Mouse (Mus musculus) heart, adult 2 months (tissue): ENCODE measurements at regions not wholly inside any gene's neighbourhood (a gene's known extent, or its start where the extent isn't known, plus 50 kb on each side); places are given as distances from the start of the nearest gene placed in this dataset.

Source experiments
- CTCF ChIP-seq: fragments of 200-600 bp; IDR thresholded peaks from 2 replicates; pipeline ENCODE4 v1.8.1; 2022; ENCODE audit warnings: antibody characterized with exemption, mild to moderate bottlenecking, moderate library complexity
- POLR2A ChIP-seq: fragments of 200-500 bp; IDR thresholded peaks from 2 replicates; pipeline ENCODE4 v1.6.1; 2011; ENCODE audit warnings: mild to moderate bottlenecking, low read depth, low read length, control low read depth; ENCODE audit not compliant: insufficient read depth

GRCm38 (mm10) chr8:109428551-109428950 is 65.3 kb upstream of the Pmfbp1 start:
- TF ChIP-seq POLR2A (no peak), CTCF (no peak)
